Mouse (Mus musculus) induced T-regulatory cell, adult 2 months (primary cell): Measurements from ENCODE around the gene Pdzd9.
A peak's percentile ranks its signal among the peaks of the same experiment; 100 is the strongest.

Experiments used
- DNase-seq: peaks from one replicate; pipeline ENCODE4 v3.0.0-alpha.2; 2012; ENCODE audit warnings: low read depth

Pdzd9 gene

DNA sequence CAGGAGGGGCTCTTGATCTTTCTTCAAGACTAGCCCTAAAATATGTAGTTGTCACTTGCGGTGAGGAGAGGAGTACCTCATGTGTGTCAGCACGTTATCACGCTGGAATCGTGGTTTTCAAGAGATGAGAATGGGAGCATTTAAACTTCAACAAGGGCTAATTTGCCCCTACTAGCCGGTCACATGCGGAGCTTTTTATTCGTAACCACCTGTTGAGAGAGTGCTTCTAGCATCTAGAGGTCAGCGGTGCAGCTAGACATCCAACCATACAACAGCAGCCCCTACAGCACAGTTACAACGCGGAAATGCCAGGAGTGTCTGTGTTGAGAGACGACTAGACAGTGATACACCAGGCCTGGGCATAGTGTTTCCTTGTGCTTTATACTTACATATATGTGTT lies 34.3 kb downstream of the Pdzd9 start:
- peak; percentile 52 for DNase-seq

- no peak for DNase-seq
These were observed 34.8 kb downstream of the Pdzd9 start for GRCm38 (mm10) chr7:120635362-120635781.

DNA sequence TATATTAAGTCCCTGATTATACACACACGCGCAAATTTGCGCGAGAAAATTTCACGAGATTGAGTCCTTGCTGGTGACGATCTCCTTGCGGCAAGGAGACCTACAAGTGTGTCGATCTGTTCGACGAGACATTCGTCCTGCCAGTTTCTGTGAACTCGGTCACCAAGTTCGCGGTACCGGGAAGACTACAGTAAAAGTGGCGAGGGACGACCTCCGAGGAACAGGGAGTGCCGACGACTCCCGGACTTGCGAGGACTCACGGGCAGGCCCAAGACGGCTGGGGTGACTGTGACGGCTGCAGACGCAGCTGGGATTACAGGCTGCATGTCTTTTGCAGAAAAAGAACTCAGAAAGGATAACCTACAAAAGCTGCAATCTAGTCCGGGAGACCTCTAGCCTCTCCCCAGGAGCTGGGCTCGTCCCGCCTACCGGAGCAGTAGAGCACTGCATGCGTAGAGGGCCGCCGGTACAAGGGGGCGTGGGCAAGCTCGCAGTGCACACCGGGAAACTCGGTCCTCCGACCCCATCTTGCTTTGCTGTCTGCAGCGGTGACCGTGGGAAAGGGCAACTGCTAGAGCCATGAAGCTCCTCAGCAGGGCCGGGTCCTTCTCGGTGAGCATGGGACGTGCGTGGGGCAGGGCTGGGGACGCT lies 35.3 kb downstream of the Pdzd9 start, which contains the start of gene Uqcrc2:
TSS of gene Uqcrc2 (plus strand) at position 466 of the 651 bp plus-strand sequence.
- peak; percentile 93 for DNase-seq

GRCm38 (mm10) chr7:120634301-120634700 lies 35.8 kb downstream of the Pdzd9 start:
- no peak for DNase-seq

DNA sequence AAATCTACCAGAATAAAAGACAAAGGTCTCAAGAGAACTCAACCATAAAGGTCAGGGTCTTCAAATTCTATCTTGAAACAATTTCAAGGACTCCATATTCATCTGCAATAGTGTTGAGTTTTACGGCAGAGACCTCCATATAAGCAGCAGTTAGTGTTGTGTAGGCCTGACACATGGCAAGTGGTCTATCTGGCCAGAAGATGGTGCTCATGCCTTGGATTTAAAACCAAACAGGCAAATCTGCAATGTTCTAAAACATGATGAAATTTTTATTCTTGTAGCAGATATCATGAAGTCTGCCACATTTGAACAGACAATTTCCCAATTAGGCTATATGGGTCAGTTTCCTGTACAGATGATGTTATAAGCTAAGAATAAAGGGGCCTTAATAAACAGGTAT lies 37.6 kb downstream of the Pdzd9 start:
- DNase-seq, result peak; percentile 62

GRCm38 (mm10) chr7:120620841-120621240 lies 49.3 kb downstream of the Pdzd9 start:
- no peak for DNase-seq

GRCm38 (mm10) chr7:120620075-120620771 lies 49.9 kb downstream of the Pdzd9 start:
- no peak for DNase-seq
